Mouse (Mus musculus) kidney, postnatal 4 days (tissue): ENCODE data around the gene Etnk1.
"Not testable (repeated sequence)": the region's sequence is repeated elsewhere in the genome, so short reads cannot be mapped to it uniquely, and the experiment has no call there.

Source experiments
- DNase-seq, 2 experiments: peaks; one replicate each; pipeline ENCODE4 v3.0.0; 2021; ENCODE audit warnings: mixed read lengths in 2 of 2

Gene Etnk1

GRCm38 (mm10) chr6:143166452-143167357, at the start of gene Etnk1:
TSS of gene Etnk1 (plus strand) at chr6:143167221.
- DNase-seq: peak; percentile 94 to 97

- no peak for DNase-seq
Measured at GRCm38 (mm10) chr6:143119325-143119724, 47.7 kb upstream of the Etnk1 start.

- DNase-seq: no peak
Measured at GRCm38 (mm10) chr6:143125721-143126120, 41.3 kb upstream of the Etnk1 start.

GRCm38 (mm10) chr6:143129466-143129865, 37.6 kb upstream of the Etnk1 start:
- peak in 1 of 2 experiments; percentile 22 for DNase-seq

- peak; percentile 31 to 47 for DNase-seq
Measured at GRCm38 (mm10) chr6:143129952-143130351, 37.1 kb upstream of the Etnk1 start.

GRCm38 (mm10) chr6:143130411-143130810, 36.6 kb upstream of the Etnk1 start:
- DNase-seq: no peak

- DNase-seq: no peak
Measured at GRCm38 (mm10) chr6:143131895-143132652, 34.9 kb upstream of the Etnk1 start.

- DNase-seq: no peak
Measured at GRCm38 (mm10) chr6:143133150-143133549, 33.9 kb upstream of the Etnk1 start.

- no peak for DNase-seq
Measured at GRCm38 (mm10) chr6:143135097-143135496, 31.9 kb upstream of the Etnk1 start.

GRCm38 (mm10) chr6:143136688-143137087, 30.3 kb upstream of the Etnk1 start:
- DNase-seq: no peak

GRCm38 (mm10) chr6:143137341-143137740, 29.7 kb upstream of the Etnk1 start:
- DNase-seq: no peak

GRCm38 (mm10) chr6:143139417-143139816, 27.6 kb upstream of the Etnk1 start:
- no peak for DNase-seq

GRCm38 (mm10) chr6:143140884-143141283, 26.1 kb upstream of the Etnk1 start:
- no peak for DNase-seq

GRCm38 (mm10) chr6:143141624-143142592, 25.1 kb upstream of the Etnk1 start:
- DNase-seq: not testable (repeated sequence)

GRCm38 (mm10) chr6:143142861-143143260, 24.2 kb upstream of the Etnk1 start:
- no peak for DNase-seq

GRCm38 (mm10) chr6:143143321-143143720, 23.7 kb upstream of the Etnk1 start:
- no peak for DNase-seq

GRCm38 (mm10) chr6:143143775-143144273, 23.2 kb upstream of the Etnk1 start:
- DNase-seq: peak in 1 of 2 experiments; percentile 60

- no peak for DNase-seq
Measured at GRCm38 (mm10) chr6:143144556-143144955, 22.5 kb upstream of the Etnk1 start.

- peak in 1 of 2 experiments; percentile 54 for DNase-seq
Measured at GRCm38 (mm10) chr6:143145051-143145450, 22.0 kb upstream of the Etnk1 start.

- peak in 1 of 2 experiments; percentile 58 for DNase-seq
Measured at GRCm38 (mm10) chr6:143146756-143147155, 20.3 kb upstream of the Etnk1 start.

GRCm38 (mm10) chr6:143148868-143149267, 18.2 kb upstream of the Etnk1 start:
- DNase-seq: no peak

- DNase-seq: no peak
Measured at GRCm38 (mm10) chr6:143149766-143150291, 17.2 kb upstream of the Etnk1 start.
